Mouse (Mus musculus) testis, adult 2 months (tissue): ENCODE data around the gene Grip1. TPM values are rescaled to one million over a fixed set of nuclear protein-coding genes. Genes with fewer than 3 reads are reported as not detected.
A peak's percentile ranks its signal among the peaks of the same experiment; 100 is the strongest.

Experiments
- H3K27ac ChIP-seq: fragments of 200-500 bp; 2 replicates; pipeline ENCODE4 v1.5.1; 2012; ENCODE audit warnings: low read depth, low read length; ENCODE audit not compliant: control insufficient read depth, insufficient read depth
- H3K27me3 ChIP-seq: fragments of 200-500 bp; 2 replicates; pipeline ENCODE4 v1.6.1; 2012; ENCODE audit warnings: mild to moderate bottlenecking, low read length, moderate library complexity; ENCODE audit not compliant: control insufficient read depth, insufficient read depth
- H3K36me3 ChIP-seq: fragments of 200-500 bp; 2 replicates; pipeline ENCODE4 v1.6.1; 2012; ENCODE audit warnings: mild to moderate bottlenecking, low read length; ENCODE audit not compliant: control insufficient read depth, insufficient read depth
- H3K4me1 ChIP-seq: fragments of 200-500 bp; 2 replicates; pipeline ENCODE4 v1.6.1; 2012; ENCODE audit warnings: low read length; ENCODE audit not compliant: control insufficient read depth, insufficient read depth
- H3K4me3 ChIP-seq: fragments of 200-500 bp; 2 replicates; pipeline ENCODE4 v1.5.1; 2012; ENCODE audit warnings: low read depth, mild to moderate bottlenecking, low read length, moderate library complexity, mixed read lengths; ENCODE audit not compliant: control insufficient read depth
- CTCF ChIP-seq: fragments of 200-500 bp; IDR thresholded peaks from 2 replicates; pipeline ENCODE4 v1.5.1; 2012; ENCODE audit warnings: low read depth, mild to moderate bottlenecking, inconsistent platforms, low read length, moderate library complexity; ENCODE audit not compliant: control insufficient read depth, insufficient read depth, insufficient replicate concordance
- POLR2A ChIP-seq: fragments of 200-500 bp; IDR thresholded peaks from 2 replicates; pipeline ENCODE4 v1.6.1; 2012; ENCODE audit warnings: low read depth, mild to moderate bottlenecking, inconsistent platforms, low read length, moderate library complexity; ENCODE audit not compliant: control insufficient read depth
- polyA plus RNA-seq: library from polyadenylated mRNA; depleted of rRNA; stranded (reverse); fragments of >200 nt; gene quantifications from 2 replicates; pipeline ENCODE4 v1.2.3, GENCODE M21; 2012

The Grip1 gene
- polyA plus RNA-seq, 1 experiment = 84.3 TPM

GRCm38 (mm10) chr10:120035824-120036223, 582.2 kb downstream of the Grip1 start:
- no peaks in the 10 kb centered on the region for H3K36me3 ChIP-seq
- no peaks in the 10 kb centered on the region for H3K27me3 ChIP-seq
- H3K4me3 ChIP-seq = no peak overlapping the region
- H3K27ac ChIP-seq = no peak overlapping the region
- no peaks in the 10 kb centered on the region for H3K4me1 ChIP-seq
- TF ChIP-seq POLR2A = no peak
- TF ChIP-seq CTCF = no peak

GRCm38 (mm10) chr10:120038194-120038593, 584.6 kb downstream of the Grip1 start:
- no peaks in the 10 kb centered on the region for H3K4me1 ChIP-seq
- H3K27me3 ChIP-seq = no peaks in the 10 kb centered on the region
- H3K4me3 ChIP-seq = no peak overlapping the region
- TF ChIP-seq POLR2A (no peak), CTCF (no peak)
- no peak overlapping the region for H3K27ac ChIP-seq
- H3K36me3 ChIP-seq = no peaks in the 10 kb centered on the region

- TF ChIP-seq POLR2A (no peak), CTCF (no peak)
- no peaks in the 10 kb centered on the region for H3K36me3 ChIP-seq
- no peak overlapping the region for H3K27ac ChIP-seq
- H3K4me3 ChIP-seq = no peak overlapping the region
- H3K27me3 ChIP-seq = no peaks in the 10 kb centered on the region
- no peaks in the 10 kb centered on the region for H3K4me1 ChIP-seq
Observed at GRCm38 (mm10) chr10:120044237-120044636, 590.6 kb downstream of the Grip1 start.

GRCm38 (mm10) chr10:120044714-120045234, 591.1 kb downstream of the Grip1 start:
- Histone ChIP-seq H3K4me1 (no peaks in the 10 kb centered on the region), H3K27ac (no peak overlapping the region), H3K4me3 (no peak overlapping the region), H3K27me3 (no peaks in the 10 kb centered on the region), H3K36me3 (no peaks in the 10 kb centered on the region)
- TF ChIP-seq POLR2A = no peak
- TF ChIP-seq CTCF = no peak

- no peaks in the 10 kb centered on the region for H3K36me3 ChIP-seq
- no peak overlapping the region for H3K27ac ChIP-seq
- TF ChIP-seq CTCF (no peak), POLR2A (no peak)
- no peak overlapping the region for H3K4me3 ChIP-seq
- H3K27me3 ChIP-seq = no peaks in the 10 kb centered on the region
- no peaks in the 10 kb centered on the region; the same call in 1 of the 2 replicates for H3K4me1 ChIP-seq
Observed at GRCm38 (mm10) chr10:120060579-120061237, 607.1 kb downstream of the Grip1 start.

GRCm38 (mm10) chr10:120061238-120062130, 607.9 kb downstream of the Grip1 start:
- H3K4me3 ChIP-seq = no peak overlapping the region
- no peak overlapping the region for H3K27ac ChIP-seq
- no peaks in the 10 kb centered on the region for H3K36me3 ChIP-seq
- H3K4me1 ChIP-seq = no peaks in the 10 kb centered on the region; the same call in 1 of the 2 replicates
- TF ChIP-seq POLR2A = no peak
- no peak for TF ChIP-seq CTCF
- no peaks in the 10 kb centered on the region for H3K27me3 ChIP-seq

GRCm38 (mm10) chr10:120064424-120064823, 610.8 kb downstream of the Grip1 start:
- TF ChIP-seq CTCF = peak; percentile 43; the same call in 1 of the 2 replicates
- no peak for TF ChIP-seq POLR2A
- H3K27ac ChIP-seq = no peak overlapping the region
- H3K36me3 ChIP-seq = no peaks in the 10 kb centered on the region
- H3K4me3 ChIP-seq = no peak overlapping the region
- no peaks in the 10 kb centered on the region; the same call in 1 of the 2 replicates for H3K4me1 ChIP-seq
- no peaks in the 10 kb centered on the region for H3K27me3 ChIP-seq
